Mouse (Mus musculus): ENCODE data around the gene Ryr2. TPM values are rescaled to one million over a fixed set of nuclear protein-coding genes. Genes with fewer than 3 reads are reported as not detected.
A peak's percentile ranks its signal among the peaks of the same experiment; 100 is the strongest.

Ryr2 gene
- polyA plus RNA-seq, 1 experiment from 2014 or later, result 0.12 TPM

- H3K4me3 ChIP-seq (replicated peaks), result no peak overlapping the region
- ATAC-seq (ENCODE audit: low read depth), result no peak
- H3K9me3 ChIP-seq (replicated peaks), result no peaks in the 10 kb centered on the region
- no peak for DNase-seq
- no peak overlapping the region for H3K4me2 ChIP-seq
- H3K36me3 ChIP-seq, result no peaks in the 10 kb centered on the region
- H3K27ac ChIP-seq, result no peak overlapping the region
- 37% methylated on average over 1 of the region's 1 CpGs for WGBS (ENCODE audit: insufficient replicate concordance)
- H3K4me1 ChIP-seq (replicated peaks), result no peaks in the 10 kb centered on the region; the same call in 1 of the 2 replicates
- no peak overlapping the region for H3K9ac ChIP-seq
- H3K27me3 ChIP-seq, result no peaks in the 10 kb centered on the region
Measured at GRCm38 (mm10) chr13:11869971-11870370, 236.8 kb downstream of the Ryr2 start.

- H3K4me1 ChIP-seq (replicated peaks), result no peaks in the 10 kb centered on the region; the same call in 1 of the 2 replicates
- WGBS (ENCODE audit: insufficient replicate concordance), result 53% methylated on average over 2 of the region's 2 CpGs
- ATAC-seq (ENCODE audit: low read depth), result no peak
- no peak overlapping the region for H3K4me3 ChIP-seq (replicated peaks)
- H3K9ac ChIP-seq, result no peak overlapping the region
- H3K27ac ChIP-seq, result no peak overlapping the region
- H3K27me3 ChIP-seq, result no peaks in the 10 kb centered on the region
- no peak for DNase-seq
- H3K9me3 ChIP-seq (replicated peaks), result no peaks in the 10 kb centered on the region
- H3K4me2 ChIP-seq, result no peak overlapping the region
- no peaks in the 10 kb centered on the region for H3K36me3 ChIP-seq
Measured at GRCm38 (mm10) chr13:11869486-11869885, 237.3 kb downstream of the Ryr2 start.

- H3K4me3 ChIP-seq (replicated peaks), result no peak overlapping the region
- no peak for DNase-seq
- H3K27me3 ChIP-seq, result no peaks in the 10 kb centered on the region
- no peaks in the 10 kb centered on the region for H3K9me3 ChIP-seq (replicated peaks)
- no peaks in the 10 kb centered on the region for H3K36me3 ChIP-seq
- H3K4me2 ChIP-seq, result no peak overlapping the region
- no peak for ATAC-seq (ENCODE audit: low read depth)
- no peak overlapping the region for H3K27ac ChIP-seq
- no peak overlapping the region for H3K9ac ChIP-seq
- WGBS (ENCODE audit: insufficient replicate concordance), result 47% methylated on average over 2 of the region's 2 CpGs
- no peaks in the 10 kb centered on the region; the same call in 1 of the 2 replicates for H3K4me1 ChIP-seq (replicated peaks)
Measured at GRCm38 (mm10) chr13:11868979-11869378, 237.8 kb downstream of the Ryr2 start.

GRCm38 (mm10) chr13:11868056-11868455 is 238.7 kb downstream of the Ryr2 start:
- no peaks in the 10 kb centered on the region for H3K9me3 ChIP-seq (replicated peaks)
- WGBS (ENCODE audit: insufficient replicate concordance), result 56% methylated on average over 7 of the region's 7 CpGs
- no peak overlapping the region for H3K27ac ChIP-seq
- ATAC-seq (ENCODE audit: low read depth) (no peak), DNase-seq (no peak)
- H3K4me1 ChIP-seq (replicated peaks), result no peaks in the 10 kb centered on the region; the same call in 1 of the 2 replicates
- H3K9ac ChIP-seq, result no peak overlapping the region
- no peaks in the 10 kb centered on the region for H3K36me3 ChIP-seq
- H3K4me2 ChIP-seq, result no peak overlapping the region
- no peaks in the 10 kb centered on the region for H3K27me3 ChIP-seq
- H3K4me3 ChIP-seq (replicated peaks), result no peak overlapping the region

GRCm38 (mm10) chr13:11865261-11865660 is 241.5 kb downstream of the Ryr2 start:
- H3K9ac ChIP-seq, result no peak overlapping the region
- no peak overlapping the region for H3K4me2 ChIP-seq
- H3K4me1 ChIP-seq (replicated peaks), result no peaks in the 10 kb centered on the region; the same call in 1 of the 2 replicates
- H3K27ac ChIP-seq, result no peak overlapping the region
- H3K9me3 ChIP-seq (replicated peaks), result no peaks in the 10 kb centered on the region
- DNase-seq (no peak), ATAC-seq (ENCODE audit: low read depth) (no peak)
- no peaks in the 10 kb centered on the region for H3K36me3 ChIP-seq
- no peak overlapping the region for H3K4me3 ChIP-seq (replicated peaks)
- WGBS (ENCODE audit: insufficient replicate concordance), result 63% methylated on average over 3 of the region's 3 CpGs
- no peaks in the 10 kb centered on the region for H3K27me3 ChIP-seq

- Histone ChIP-seq H3K4me3 (replicated peaks) (no peak overlapping the region), H3K27ac (no peak overlapping the region), H3K4me1 (replicated peaks) (no peaks in the 10 kb centered on the region), H3K27me3 (no peaks in the 10 kb centered on the region), H3K9me3 (replicated peaks) (no peaks in the 10 kb centered on the region), H3K9ac (no peak overlapping the region), H3K36me3 (no peaks in the 10 kb centered on the region), H3K4me2 (no peak overlapping the region)
- WGBS (ENCODE audit: insufficient replicate concordance), result 74% methylated on average over 3 of the region's 3 CpGs
- DNase-seq, result no peak
- no peak for ATAC-seq (ENCODE audit: low read depth)
Measured at GRCm38 (mm10) chr13:11851691-11852090, 255.1 kb downstream of the Ryr2 start.

GRCm38 (mm10) chr13:11843889-11844288 is 262.9 kb downstream of the Ryr2 start:
- Histone ChIP-seq H3K27ac (no peak overlapping the region), H3K4me2 (no peak overlapping the region), H3K4me3 (replicated peaks) (no peak overlapping the region), H3K9me3 (replicated peaks) (no peaks in the 10 kb centered on the region), H3K36me3 (no peaks in the 10 kb centered on the region), H3K27me3 (no peaks in the 10 kb centered on the region), H3K4me1 (replicated peaks) (peaks cover 4% of the 10 kb centered on the region), H3K9ac (no peak overlapping the region)
- no peak for DNase-seq
- ATAC-seq (ENCODE audit: low read depth), result peak; percentile 72; the same call in 1 of the 2 replicates
- WGBS (ENCODE audit: insufficient replicate concordance), result 74% methylated on average over 1 of the region's 1 CpGs

- peak overlapping the region; percentile 90 for H3K27ac ChIP-seq
Measured at GRCm38 (mm10) chr13:11837870-11838269, 268.9 kb downstream of the Ryr2 start.

GRCm38 (mm10) chr13:11837152-11837551 is 269.6 kb downstream of the Ryr2 start:
- H3K36me3 ChIP-seq, result no peaks in the 10 kb centered on the region
- peaks cover 46% of the 10 kb centered on the region for H3K4me1 ChIP-seq (replicated peaks)
- peak; percentile 47 for ATAC-seq (ENCODE audit: low read depth)
- WGBS (ENCODE audit: insufficient replicate concordance), result 18% methylated on average over 4 of the region's 4 CpGs
- peak overlapping the region; percentile 42 for H3K9ac ChIP-seq
- DNase-seq, result no peak
- peak overlapping the region; percentile 90 for H3K27ac ChIP-seq
- H3K4me3 ChIP-seq (replicated peaks), result no peak overlapping the region
- peak overlapping the region; percentile 44 for H3K4me2 ChIP-seq
- no peaks in the 10 kb centered on the region for H3K9me3 ChIP-seq (replicated peaks)
- H3K27me3 ChIP-seq, result no peaks in the 10 kb centered on the region

More at GRCm38 (mm10) chr13:11837870-11838269, 268.9 kb downstream of the Ryr2 start:
- 64% methylated on average over 3 of the region's 3 CpGs for WGBS (ENCODE audit: insufficient replicate concordance)
- ATAC-seq (ENCODE audit: low read depth) (peak; percentile 76), DNase-seq (no peak)
- Histone ChIP-seq H3K27me3 (no peaks in the 10 kb centered on the region), H3K9me3 (replicated peaks) (no peaks in the 10 kb centered on the region), H3K4me1 (replicated peaks) (peaks cover 46% of the 10 kb centered on the region), H3K9ac (peak overlapping the region; percentile 42; the same call in 1 of the 2 replicates), H3K4me2 (0 out of 2 replicates have a peak overlapping the region, but pooled peaks have one; percentile 44), H3K36me3 (no peaks in the 10 kb centered on the region), H3K4me3 (replicated peaks) (no peak overlapping the region)

GRCm38 (mm10) chr13:11836304-11837078 is 270.3 kb downstream of the Ryr2 start:
- Histone ChIP-seq H3K9ac (peak overlapping the region; percentile 57), H3K27me3 (no peaks in the 10 kb centered on the region), H3K36me3 (no peaks in the 10 kb centered on the region), H3K4me1 (replicated peaks) (peaks cover 46% of the 10 kb centered on the region), H3K27ac (peak overlapping the region; percentile 90), H3K9me3 (replicated peaks) (no peaks in the 10 kb centered on the region), H3K4me2 (peak overlapping the region; percentile 44), H3K4me3 (replicated peaks) (no peak overlapping the region)
- 29% methylated on average over 6 of the region's 6 CpGs for WGBS (ENCODE audit: insufficient replicate concordance)
- ATAC-seq (ENCODE audit: low read depth) (peak; percentile 93), DNase-seq (peak; percentile 83)

GRCm38 (mm10) chr13:11831210-11831609 is 275.5 kb downstream of the Ryr2 start:
- H3K27ac ChIP-seq, result no peak overlapping the region
- no peak overlapping the region for H3K9ac ChIP-seq
- WGBS (ENCODE audit: insufficient replicate concordance), result 60% methylated on average over 4 of the region's 4 CpGs
- no peaks in the 10 kb centered on the region for H3K36me3 ChIP-seq
- DNase-seq, result no peak
- no peaks in the 10 kb centered on the region for H3K27me3 ChIP-seq
- ATAC-seq (ENCODE audit: low read depth), result 0 out of 2 replicates have a peak, but pooled peaks have one; percentile 35
- no peak overlapping the region for H3K4me3 ChIP-seq (replicated peaks)
- H3K4me1 ChIP-seq (replicated peaks), result peaks cover 15% of the 10 kb centered on the region
- no peak overlapping the region for H3K4me2 ChIP-seq
- H3K9me3 ChIP-seq (replicated peaks), result no peaks in the 10 kb centered on the region

Measured in liver, embryonic 13.5 days (tissue).